Mouse (Mus musculus): ENCODE results near the gene Mrpl45.

Mrpl45 gene

GRCm38 (mm10) chr11:97331231-97332190, 16.0 kb downstream of the Mrpl45 start:
- DNase-seq (ENCODE audit: low read depth in 1 of 2, low spot score in 2 of 2): no peak

DNA sequence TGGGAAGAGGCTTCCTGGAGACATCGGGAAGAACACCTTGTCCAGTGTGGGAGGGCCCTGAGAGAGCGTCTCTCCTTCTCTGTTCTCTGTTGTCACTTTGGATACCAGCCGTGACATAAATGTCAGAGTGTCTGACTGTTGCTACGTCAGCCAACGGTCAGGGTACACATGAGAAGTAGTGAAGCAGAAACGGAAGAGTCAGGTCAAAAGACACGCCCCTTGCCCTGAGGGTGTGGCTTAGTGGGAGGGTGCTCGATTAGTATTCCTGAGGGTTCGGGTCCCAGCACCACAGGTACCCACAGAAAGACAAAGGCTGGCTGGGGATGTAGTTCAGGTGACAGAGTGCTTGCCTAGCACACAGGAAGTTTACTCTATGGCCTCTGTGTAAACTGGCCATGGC, 17.5 kb downstream of the Mrpl45 start:
- DNase-seq (ENCODE audit: low read depth in 1 of 2, low spot score in 2 of 2): no peak

DNA sequence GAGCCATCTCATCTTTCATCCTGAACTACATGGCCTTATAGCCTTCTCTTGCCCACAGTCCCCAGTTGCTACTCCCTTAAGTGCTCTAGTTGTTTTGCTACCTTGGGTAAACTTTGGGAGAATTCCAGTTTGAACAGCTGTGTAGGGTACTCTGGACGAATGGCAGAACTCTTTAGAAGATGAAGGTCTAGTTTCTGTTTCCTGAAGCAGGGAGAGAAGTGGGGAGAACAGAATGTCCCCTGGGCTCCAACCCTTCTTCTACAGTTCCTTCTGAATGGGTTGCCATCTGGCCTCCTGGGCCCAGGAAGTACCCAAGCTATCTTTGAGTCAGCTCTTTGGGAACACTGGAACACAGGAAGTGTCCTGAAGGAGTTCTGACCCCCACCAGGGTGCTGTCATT, 18.4 kb downstream of the Mrpl45 start:
- DNase-seq (ENCODE audit: low read depth in 1 of 2, low spot score in 2 of 2): no peak

DNA sequence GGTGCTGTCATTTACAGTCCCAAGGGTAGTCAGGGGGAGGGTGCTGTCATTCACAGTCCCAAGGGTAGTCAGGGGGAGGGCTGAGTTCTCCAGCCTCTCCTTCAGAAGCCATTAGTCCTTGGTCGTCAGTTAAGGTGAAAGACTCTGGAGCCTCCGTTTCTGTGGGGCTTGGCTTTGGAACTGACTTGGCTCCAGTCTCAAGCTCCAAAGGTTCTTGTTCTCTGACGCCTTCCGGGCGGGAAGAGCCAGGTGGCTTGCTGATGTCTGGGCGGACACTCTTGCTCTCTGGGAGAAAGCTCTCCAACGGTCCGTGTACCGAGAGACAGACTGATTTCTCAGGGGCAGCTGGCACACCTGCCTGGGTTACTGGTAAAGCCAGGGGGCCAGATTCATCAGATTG, 18.9 kb downstream of the Mrpl45 start:
- no peak for DNase-seq (ENCODE audit: low read depth in 1 of 2, low spot score in 2 of 2)

GRCm38 (mm10) chr11:97336238-97336637, 20.7 kb downstream of the Mrpl45 start:
- DNase-seq (ENCODE audit: low read depth in 1 of 2, low spot score in 2 of 2): no peak

GRCm38 (mm10) chr11:97336751-97337345, 21.3 kb downstream of the Mrpl45 start:
- DNase-seq (ENCODE audit: low read depth in 1 of 2, low spot score in 2 of 2): no peak

- DNase-seq (ENCODE audit: low read depth in 1 of 2, low spot score in 2 of 2): no peak
Measured at GRCm38 (mm10) chr11:97337363-97337762, 21.8 kb downstream of the Mrpl45 start.

GRCm38 (mm10) chr11:97338302-97338976, 22.9 kb downstream of the Mrpl45 start:
- no peak for DNase-seq (ENCODE audit: low read depth in 1 of 2, low spot score in 2 of 2)

DNA sequence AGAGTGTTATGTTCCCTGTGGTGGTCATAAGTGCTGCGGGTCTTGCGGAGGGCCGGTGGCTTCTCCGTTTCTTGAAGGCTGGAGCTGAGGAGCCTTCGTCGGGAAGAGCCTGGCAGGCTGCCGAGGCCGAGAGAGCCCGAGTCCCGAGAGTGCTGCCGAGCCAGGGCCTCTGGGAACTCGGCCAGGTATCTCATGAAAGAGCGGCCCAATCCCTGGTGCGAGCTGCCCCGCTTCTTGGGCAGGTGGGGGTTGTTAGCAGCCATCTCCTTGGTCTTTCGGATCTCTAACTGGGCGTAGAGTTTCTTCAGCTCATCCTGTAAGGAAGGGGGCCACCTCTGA, 23.4 kb downstream of the Mrpl45 start:
- DNase-seq (ENCODE audit: low read depth in 1 of 2, low spot score in 2 of 2): no peak

DNA sequence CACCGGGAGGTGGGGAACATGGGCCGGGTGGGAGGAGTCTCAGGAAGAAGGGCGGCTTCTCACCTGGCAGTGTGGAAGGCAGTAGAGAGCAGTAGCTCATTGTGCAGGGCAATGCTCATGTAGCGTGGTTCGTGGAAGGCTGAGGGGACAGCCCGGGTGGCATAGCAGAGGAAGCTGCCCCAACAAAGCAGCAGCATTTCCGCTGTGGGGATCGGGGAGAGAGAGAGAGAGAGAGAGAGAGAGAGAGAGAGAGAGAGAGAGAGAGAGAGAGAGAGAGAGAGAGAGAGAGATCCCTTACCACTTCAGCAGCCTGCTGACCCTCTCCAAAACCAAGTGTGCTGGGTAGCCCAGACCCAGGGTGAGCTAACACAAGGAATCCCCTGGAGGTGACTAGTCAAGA, 27.7 kb downstream of the Mrpl45 start:
- DNase-seq (ENCODE audit: low read depth in 1 of 2, low spot score in 2 of 2): no peak

DNA sequence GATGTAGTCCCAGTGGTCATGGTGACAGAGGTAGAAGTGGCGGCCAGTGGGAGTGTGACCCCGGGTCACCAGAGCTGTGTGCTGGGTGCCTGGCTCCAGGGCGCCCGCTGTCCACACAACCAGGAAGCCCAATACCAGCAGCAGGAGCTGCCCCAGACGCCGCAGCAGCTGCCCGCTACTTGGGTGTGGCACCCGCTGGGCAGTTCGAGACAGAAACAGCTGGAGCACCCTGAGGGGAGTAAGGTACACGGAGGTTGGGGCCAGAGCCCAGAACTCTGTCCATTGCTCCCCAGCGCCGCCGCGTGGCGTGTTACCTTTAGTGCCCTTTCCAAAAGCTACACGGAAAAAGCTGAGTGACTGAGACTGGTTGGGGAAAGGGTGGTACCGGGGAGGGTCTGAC, 28.1 kb downstream of the Mrpl45 start:
- peak in 1 of 2 experiments; percentile 8 for DNase-seq (ENCODE audit: low read depth in 1 of 2, low spot score in 2 of 2)

GRCm38 (mm10) chr11:97345446-97345845, 29.9 kb downstream of the Mrpl45 start:
- DNase-seq (ENCODE audit: low read depth in 1 of 2, low spot score in 2 of 2): no peak

- DNase-seq (ENCODE audit: low read depth in 1 of 2, low spot score in 2 of 2): no peak
Measured at GRCm38 (mm10) chr11:97346383-97346782, 30.9 kb downstream of the Mrpl45 start.

- no peak for DNase-seq (ENCODE audit: low read depth in 1 of 2, low spot score in 2 of 2)
Measured at GRCm38 (mm10) chr11:97347291-97347690, 31.8 kb downstream of the Mrpl45 start.

- no peak for DNase-seq (ENCODE audit: low read depth in 1 of 2, low spot score in 2 of 2)
Measured at GRCm38 (mm10) chr11:97350035-97350434, 34.5 kb downstream of the Mrpl45 start.

GRCm38 (mm10) chr11:97352027-97352684, 36.6 kb downstream of the Mrpl45 start, which contains the start of gene Gpr179:
Gene Gpr179, minus strand, starts transcription at chr11:97352077.
- no peak for DNase-seq (ENCODE audit: low read depth in 1 of 2, low spot score in 2 of 2)

DNA sequence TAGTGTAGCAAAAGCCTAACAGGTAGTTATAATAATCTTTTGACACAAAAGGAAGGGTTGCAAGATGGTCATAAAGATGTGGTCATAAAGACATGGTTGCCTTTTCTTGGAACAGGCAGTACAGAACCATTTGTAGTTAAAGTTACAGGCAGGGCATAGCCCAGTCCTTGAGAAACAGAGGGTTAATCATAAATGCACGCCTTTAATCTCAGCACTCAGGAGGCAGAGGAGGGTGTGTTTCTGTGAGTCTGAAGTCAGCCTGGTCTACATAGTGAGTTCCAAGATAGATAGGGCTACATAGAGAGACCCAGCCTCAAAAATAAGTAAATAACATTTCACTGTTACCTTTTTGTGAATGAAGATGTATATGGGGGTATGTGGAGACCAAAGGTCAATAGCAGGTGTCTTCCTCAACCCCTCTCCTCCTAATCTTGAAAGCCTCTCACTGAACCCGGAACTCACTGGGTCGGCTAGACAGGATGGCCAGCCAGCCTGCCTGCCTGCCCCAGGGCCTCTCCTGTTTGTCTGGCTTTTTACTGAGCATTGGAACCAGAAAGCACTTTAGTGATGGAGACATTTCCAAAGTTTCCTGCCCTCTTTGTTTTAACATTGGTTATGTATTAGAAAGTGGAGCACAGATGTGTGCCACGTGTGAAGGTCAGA, 37.5 kb downstream of the Mrpl45 start:
- DNase-seq (ENCODE audit: low read depth in 1 of 2, low spot score in 2 of 2): no peak

GRCm38 (mm10) chr11:97354646-97355045, 39.1 kb downstream of the Mrpl45 start:
- DNase-seq (ENCODE audit: low read depth in 1 of 2, low spot score in 2 of 2): no peak

DNA sequence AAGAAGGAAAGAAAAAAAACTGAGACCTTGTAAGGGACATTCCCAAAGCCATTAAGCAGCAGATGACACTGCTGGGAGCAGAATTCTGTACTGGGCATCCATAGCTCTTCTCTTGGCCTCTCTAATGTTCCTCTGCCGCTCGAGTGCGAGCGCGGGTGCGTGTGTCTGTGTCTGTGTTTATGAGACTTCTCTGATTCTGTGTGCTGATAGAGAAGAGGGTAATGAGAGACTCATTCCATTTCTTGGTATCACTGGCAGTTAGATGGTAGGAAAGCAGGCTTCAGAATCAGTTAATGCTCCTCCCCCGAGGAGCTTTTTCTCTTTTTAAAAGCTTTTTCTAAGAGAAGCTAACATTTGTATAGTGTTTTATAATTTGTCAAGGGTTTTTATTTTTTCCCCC, 39.7 kb downstream of the Mrpl45 start:
- DNase-seq (ENCODE audit: low read depth in 1 of 2, low spot score in 2 of 2): no peak

DNA sequence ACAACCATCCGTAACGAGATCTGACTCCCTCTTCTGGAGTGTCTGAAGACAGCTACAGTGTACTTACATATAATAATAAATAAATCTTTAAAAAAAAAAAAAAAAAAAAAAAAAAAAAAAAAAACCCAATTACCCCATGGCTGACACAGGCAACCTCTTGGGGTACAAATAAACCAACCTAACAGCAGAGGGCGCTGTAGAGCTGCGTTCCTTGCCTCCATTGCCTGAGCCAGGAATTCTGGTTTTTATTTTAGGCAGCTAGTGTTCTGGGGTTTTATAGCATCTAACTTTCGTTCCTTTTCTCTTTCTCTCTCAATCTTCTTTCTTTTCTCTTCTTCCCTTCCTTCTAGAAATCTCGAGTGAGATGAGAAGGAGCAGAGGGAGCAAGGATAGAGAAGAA, 42.1 kb downstream of the Mrpl45 start:
- peak in 1 of 2 experiments; percentile 57 for DNase-seq (ENCODE audit: low read depth in 1 of 2, low spot score in 2 of 2)
